In genomic region chr3:21953416-21953810, GRCm38 (mm10) we compare ENCODE assay signal across 10 mouse cellular contexts.
A peak's percentile ranks its signal among the peaks of the same experiment; 100 is the strongest.
DNase-seq lines count a peak whose midpoint lies in the region; ATAC-seq and TF ChIP-seq lines count a peak whose summit lies in the region.
"Had no signal": no experiment of that assay in that cellular context is flagged by ENCODE, and none has a peak within 500 bp of the region (broad histone marks: within the 10 kb centered on the region; RNA-seq: fewer than 3 reads in every experiment).

No protein-coding gene starts in this region.

- TF ChIP-seq CTCF in kidney, postnatal 0 days (IDR thresholded peaks at IDR 0.05; ENCODE audit: low read depth) = no peak
- no peak for TF ChIP-seq CTCF in CH12.LX (conservative IDR thresholded peaks at IDR 0.05 in 1 of 2, IDR thresholded peaks at IDR 0.05 in 1 of 2; ENCODE audit: low read depth in 2 of 2, low read length in 2 of 2)

- no peak overlapping the region for H3K4me3 ChIP-seq in kidney, postnatal 0 days (replicated peaks; ENCODE audit: low read depth, low read length)
- H3K4me3 ChIP-seq in CH12.LX (replicated peaks in 1 of 3; ENCODE audit: low read depth in 2 of 3, low read length in 2 of 3, poor library complexity in 1 of 3) = peak overlapping the region in 2 of 3 experiments; percentile 2 to 21
- H3K4me3 ChIP-seq: forebrain, embryonic 12.5 days had no signal

- in situ Hi-C loops in CH12.LX (cut with MboI; ENCODE audit: low pct_ligation_motif_present, low pct_unique_long_range_greater_than_20kb, low sequenced_read_pairs) = no loop called here

- TF ChIP-seq POLR2A in CH12.LX (IDR thresholded peaks at IDR 0.05; ENCODE audit: low read depth, low read length) = no peak

- TF ChIP-seq RAD21 in CH12.LX (IDR thresholded peaks at IDR 0.05; ENCODE audit: low read depth, low read length) = no peak

- H3K4me2 ChIP-seq in kidney, postnatal 0 days (ENCODE audit: low read length) = no peak overlapping the region
- peak overlapping the region; percentile 57 for H3K4me2 ChIP-seq in CH12.LX (ENCODE audit: insufficient read depth, low read depth, poor library complexity, severe bottlenecking)
- H3K4me2 ChIP-seq: forebrain, embryonic 12.5 days had no signal

- H3K4me1 ChIP-seq in kidney, postnatal 0 days (replicated peaks; ENCODE audit: insufficient read depth, low read length) = no peaks in the 10 kb centered on the region
- H3K4me1 ChIP-seq in CH12.LX (ENCODE audit: control insufficient read depth in 1 of 2, insufficient read depth in 2 of 2) = peaks cover 29 to 73% of the 10 kb centered on the region in 2 experiments

- no peaks in the 10 kb centered on the region for H3K79me2 ChIP-seq in CH12.LX (replicated peaks; ENCODE audit: control insufficient read depth, extremely low read depth, insufficient read depth, poor library complexity, severe bottlenecking)

- peak overlapping the region; percentile 25; the same call in 1 of the 2 replicates for H3K27ac ChIP-seq in kidney, postnatal 0 days
- H3K27ac ChIP-seq in CH12.LX (ENCODE audit: insufficient read depth, low read depth) = peak overlapping the region; percentile 94
- H3K27ac ChIP-seq: forebrain, embryonic 12.5 days had no signal

- 81% methylated on average over 6 of the region's 6 CpGs for WGBS in kidney, postnatal 0 days

- no peaks in the 10 kb centered on the region for H3K27me3 ChIP-seq in kidney, postnatal 0 days (ENCODE audit: insufficient read depth, low read length)
- H3K27me3 ChIP-seq in CH12.LX (replicated peaks) = no peaks in the 10 kb centered on the region
- H3K27me3 ChIP-seq: forebrain, embryonic 12.5 days had no signal

- no peaks in the 10 kb centered on the region for H3K36me3 ChIP-seq in kidney, postnatal 0 days (ENCODE audit: insufficient read depth, low read length)
- H3K36me3 ChIP-seq in CH12.LX (replicated peaks in 1 of 2; ENCODE audit: control insufficient read depth in 1 of 2, insufficient read depth in 1 of 2, low read length in 1 of 2) = no peaks in the 10 kb centered on the region
- H3K36me3 ChIP-seq: forebrain, embryonic 12.5 days had no signal

- ATAC-seq in kidney, postnatal 0 days (replicated peaks; ENCODE audit: low FRiP score, low read depth) = no peak

- dilution Hi-C loops in CH12.LX (cut with MboI; ENCODE audit: extremely low pct_ligation_motif_present, extremely low pct_unique_long_range_greater_than_20kb, low sequenced_read_pairs) = no loop called here

- no peak for TF ChIP-seq EP300 in CH12.LX (IDR thresholded peaks at IDR 0.05; ENCODE audit: low read length)

- no peaks in the 10 kb centered on the region for H3K9me3 ChIP-seq in kidney, postnatal 0 days (replicated peaks; ENCODE audit: low read length)
- no peaks in the 10 kb centered on the region for H3K9me3 ChIP-seq in CH12.LX (replicated peaks; ENCODE audit: low read length)
- H3K9me3 ChIP-seq: forebrain, embryonic 12.5 days had no signal

- H3K9ac ChIP-seq in kidney, postnatal 0 days (ENCODE audit: low read depth, low read length) = no peak overlapping the region
- peak overlapping the region; percentile 55 for H3K9ac ChIP-seq in CH12.LX (ENCODE audit: insufficient read depth, low read depth)
- H3K9ac ChIP-seq: forebrain, embryonic 12.5 days had no signal

- DNase-seq in kidney, postnatal 0 days (ENCODE audit: low spot score) = no peak
- DNase-seq in kidney, postnatal 10 days = no peak
- no peak for DNase-seq in CH12.LX (ENCODE audit: extremely low read depth)
- peak; percentile 72 for DNase-seq in heart, adult 8-10 months (ENCODE audit: low spot score)
- DNase-seq in lung, postnatal 14 days = peak; percentile 38
- no peak for DNase-seq in ovary, postnatal 36 days (ENCODE audit: low spot score)
- DNase-seq in urinary bladder, postnatal 10 days (ENCODE audit: low spot score) = no peak
- no peak for DNase-seq in layer of hippocampus, adult 11-12 months (ENCODE audit: low spot score)
- DNase-seq: thymus, postnatal 25 days had no signal

TF ChIP-seq in CH12.LX, 34 proteins besides CTCF, POLR2A, EP300 and RAD21:
- TF ChIP-seq MAFK (IDR thresholded peaks at IDR 0.05; ENCODE audit: insufficient replicate concordance, low read length) = no peak
- TF ChIP-seq MXI1 (IDR thresholded peaks at IDR 0.05; ENCODE audit: low read depth, low read length) = no peak
- TF ChIP-seq MAX (IDR thresholded peaks at IDR 0.05; ENCODE audit: low read length) = no peak
- no peak for TF ChIP-seq USF2 (conservative IDR thresholded peaks at IDR 0.05; ENCODE audit: low read depth, low read length)
- TF ChIP-seq CHD2 (IDR thresholded peaks at IDR 0.05; ENCODE audit: low read length) = no peak
- TF ChIP-seq RCOR1 (conservative IDR thresholded peaks at IDR 0.05; ENCODE audit: low read depth, low read length) = no peak
- TF ChIP-seq CHD1 (IDR thresholded peaks at IDR 0.05; ENCODE audit: low read depth, low read length) = no peak
- no peak for TF ChIP-seq MAZ (IDR thresholded peaks at IDR 0.05; ENCODE audit: low read depth, low read length)
- TF ChIP-seq ZC3H11A (IDR thresholded peaks at IDR 0.05; ENCODE audit: low read depth, low read length) = no peak
- TF ChIP-seq USF1 (IDR thresholded peaks at IDR 0.05; ENCODE audit: low read depth, low read length) = no peak
- TF ChIP-seq NRF1 (IDR thresholded peaks at IDR 0.05; ENCODE audit: low read depth, low read length) = no peak
- TF ChIP-seq IRF4 (IDR thresholded peaks at IDR 0.05; ENCODE audit: low read depth, low read length) = no peak
- TF ChIP-seq POLR2AphosphoS2 (IDR thresholded peaks at IDR 0.05; ENCODE audit: low read depth, low read length) = no peak
- no peak for TF ChIP-seq BHLHE40 (IDR thresholded peaks at IDR 0.05; ENCODE audit: low read depth, low read length)

Comparison
In these comparisons a context has a peak if more than half of its experiments do, and no peak if none do; other contexts are left out.
1. DNase-seq: peak in heart, adult 8-10 months (single experiment) and lung, postnatal 14 days (single experiment); none in kidney, postnatal 0 days (single experiment), kidney, postnatal 10 days (single experiment), CH12.LX (single experiment), ovary, postnatal 36 days (single experiment), urinary bladder, postnatal 10 days (single experiment) and layer of hippocampus, adult 11-12 months (single experiment).